ENCODE assay signal across 9 mouse cellular contexts in genomic region chr8:103964293-103964918, GRCm38 (mm10).
DNase-seq lines count a peak whose midpoint lies in the region; ATAC-seq lines count a peak whose summit lies in the region.
"Had no signal": no experiment of that assay in that cellular context is flagged by ENCODE, and none has a peak within 500 bp of the region (broad histone marks: within the 10 kb centered on the region; RNA-seq: fewer than 3 reads in every experiment).

No protein-coding gene starts in this region.

- H3K4me1 ChIP-seq in neural tube, embryonic 13.5 days (replicated peaks) = peaks cover 8% of the 10 kb centered on the region
- H3K4me1 ChIP-seq in neural tube, embryonic 15.5 days = 0 out of 2 replicates have a peak, but pooled peaks cover 3% of the 10 kb centered on the region
- no peaks in the 10 kb centered on the region for H3K4me1 ChIP-seq in hindbrain, embryonic 16.5 days (ENCODE audit: control insufficient read depth, insufficient read depth, low read depth, low read length)
- H3K4me1 ChIP-seq: limb, embryonic 12.5 days had no signal

- no peaks in the 10 kb centered on the region for H3K36me3 ChIP-seq in neural tube, embryonic 13.5 days
- H3K36me3 ChIP-seq in neural tube, embryonic 15.5 days = no peaks in the 10 kb centered on the region
- no peaks in the 10 kb centered on the region for H3K36me3 ChIP-seq in hindbrain, embryonic 16.5 days (ENCODE audit: control insufficient read depth, insufficient read depth, low read length)
- H3K36me3 ChIP-seq: limb, embryonic 12.5 days had no signal

- no peak overlapping the region for H3K4me3 ChIP-seq in neural tube, embryonic 13.5 days
- H3K4me3 ChIP-seq in neural tube, embryonic 15.5 days (replicated peaks) = no peak overlapping the region
- H3K4me3 ChIP-seq in hindbrain, embryonic 16.5 days (ENCODE audit: low read length) = no peak overlapping the region
- H3K4me3 ChIP-seq: limb, embryonic 12.5 days had no signal

- no peaks in the 10 kb centered on the region for H3K9me3 ChIP-seq in neural tube, embryonic 13.5 days
- no peaks in the 10 kb centered on the region for H3K9me3 ChIP-seq in neural tube, embryonic 15.5 days (replicated peaks)
- no peaks in the 10 kb centered on the region for H3K9me3 ChIP-seq in hindbrain, embryonic 16.5 days (ENCODE audit: control insufficient read depth, low read length)
- H3K9me3 ChIP-seq: limb, embryonic 12.5 days had no signal

- no peak overlapping the region for H3K27ac ChIP-seq in neural tube, embryonic 13.5 days (replicated peaks)
- H3K27ac ChIP-seq in neural tube, embryonic 15.5 days (replicated peaks) = no peak overlapping the region
- H3K27ac ChIP-seq in hindbrain, embryonic 16.5 days (ENCODE audit: low read depth, low read length) = no peak overlapping the region
- H3K27ac ChIP-seq: limb, embryonic 12.5 days had no signal

- ATAC-seq in neural tube, embryonic 13.5 days (ENCODE audit: low read depth) = peak; percentile 56
- no peak for ATAC-seq in neural tube, embryonic 15.5 days (ENCODE audit: low FRiP score)
- peak; percentile 79 for ATAC-seq in hindbrain, embryonic 16.5 days
- no peak for ATAC-seq in frontal cortex, adult (ENCODE audit: low TSS enrichment)

- 40% methylated on average over 7 of the region's 7 CpGs for WGBS in neural tube, embryonic 13.5 days
- WGBS in neural tube, embryonic 15.5 days = 38% methylated on average over 7 of the region's 7 CpGs
- WGBS in hindbrain, embryonic 16.5 days = 45% methylated on average over 7 of the region's 7 CpGs

- H3K4me2 ChIP-seq in neural tube, embryonic 13.5 days = no peak overlapping the region
- H3K4me2 ChIP-seq in neural tube, embryonic 15.5 days = no peak overlapping the region
- H3K4me2 ChIP-seq in hindbrain, embryonic 16.5 days (ENCODE audit: low read length) = no peak overlapping the region
- H3K4me2 ChIP-seq: limb, embryonic 12.5 days had no signal

- no peaks in the 10 kb centered on the region for H3K27me3 ChIP-seq in neural tube, embryonic 13.5 days
- H3K27me3 ChIP-seq in neural tube, embryonic 15.5 days (replicated peaks) = no peaks in the 10 kb centered on the region
- H3K27me3 ChIP-seq in hindbrain, embryonic 16.5 days (replicated peaks; ENCODE audit: control insufficient read depth, insufficient read depth, low read length) = no peaks in the 10 kb centered on the region
- H3K27me3 ChIP-seq: limb, embryonic 12.5 days had no signal

- DNase-seq in heart, postnatal 4 days = peak; percentile 39
- no peak for DNase-seq in heart, adult 18-20 months
- DNase-seq in retina, postnatal 1 day = peak; percentile 94
- DNase-seq: cerebellum, adult 18-20 months had no signal

- no peak overlapping the region for H3K9ac ChIP-seq in neural tube, embryonic 13.5 days
- H3K9ac ChIP-seq in neural tube, embryonic 15.5 days (replicated peaks) = no peak overlapping the region
- no peak overlapping the region for H3K9ac ChIP-seq in hindbrain, embryonic 16.5 days (ENCODE audit: low read depth, low read length)
- H3K9ac ChIP-seq: limb, embryonic 12.5 days had no signal

Comparison
In these comparisons a context has a peak if more than half of its experiments do, and no peak if none do; other contexts are left out.
1. DNase-seq: peak in heart, postnatal 4 days (single experiment) and retina, postnatal 1 day (single experiment); none in heart, adult 18-20 months (0 of 2).
2. ATAC-seq: peak in neural tube, embryonic 13.5 days (single experiment) and hindbrain, embryonic 16.5 days (single experiment); none in neural tube, embryonic 15.5 days (single experiment) and frontal cortex, adult (single experiment).